Mouse (Mus musculus) spleen, embryonic (tissue): ENCODE results near the gene Prune2.

Experiments
- CTCF ChIA-PET: fragments of 350-600 bp; sonication (Branson Sonifier 250); formaldehyde crosslinking; loops from one replicate; lab custom pipeline; 2022; lab: Charles Lee

The Prune2 gene

DNA sequence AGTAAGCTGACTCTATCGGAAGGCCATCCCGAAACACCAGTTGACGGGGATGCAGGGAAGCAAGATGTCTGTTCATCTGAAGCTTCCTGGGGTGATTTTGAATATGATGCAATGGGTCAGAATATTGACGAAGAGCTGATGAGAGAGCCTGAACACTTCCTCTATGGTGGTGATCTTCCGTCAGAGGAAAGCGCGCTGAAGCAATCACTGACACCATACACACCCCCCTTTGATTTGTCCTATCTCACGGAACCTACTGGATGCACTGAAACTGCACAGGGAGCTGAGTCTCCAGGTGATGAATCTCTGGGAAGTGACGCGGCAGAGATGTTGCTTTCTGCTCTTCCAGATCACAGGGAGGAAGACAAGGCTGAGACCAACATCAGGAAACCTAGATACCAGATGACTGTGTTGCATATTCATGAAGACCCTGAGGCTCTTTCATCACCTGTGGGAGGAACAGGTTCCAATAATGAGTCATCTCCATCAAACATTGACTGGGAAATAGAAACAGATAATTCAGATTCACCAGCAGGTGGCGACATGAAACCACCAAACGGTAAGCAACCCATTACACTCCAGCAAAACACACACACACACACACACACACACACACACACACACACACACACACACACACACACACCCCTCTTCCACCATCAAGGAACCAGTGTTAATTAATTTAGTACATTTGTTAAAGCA lies 168.3 kb downstream of the Prune2 start:
- CTCF ChIA-PET: interaction anchor here (0.6 to 1.7 kb wide), 3 partner anchors 241 to 263 kb away, joined by 3 to 6 read pairs (median 3); no protein-coding TSS in a partner anchor

- CTCF ChIA-PET: no interaction called here
These were observed 169.5 kb downstream of the Prune2 start for GRCm38 (mm10) chr19:17125380-17125779.

- CTCF ChIA-PET: interaction anchor here (0.7 kb wide), 1 partner anchor 142 kb away, joined by 4 read pairs; no protein-coding TSS in a partner anchor
These were observed 174.6 kb downstream of the Prune2 start for GRCm38 (mm10) chr19:17130544-17130943.

GRCm38 (mm10) chr19:17136677-17137460 lies 181.0 kb downstream of the Prune2 start:
- CTCF ChIA-PET: no interaction called here

GRCm38 (mm10) chr19:17137656-17138055 lies 181.7 kb downstream of the Prune2 start:
- CTCF ChIA-PET: no interaction called here

DNA sequence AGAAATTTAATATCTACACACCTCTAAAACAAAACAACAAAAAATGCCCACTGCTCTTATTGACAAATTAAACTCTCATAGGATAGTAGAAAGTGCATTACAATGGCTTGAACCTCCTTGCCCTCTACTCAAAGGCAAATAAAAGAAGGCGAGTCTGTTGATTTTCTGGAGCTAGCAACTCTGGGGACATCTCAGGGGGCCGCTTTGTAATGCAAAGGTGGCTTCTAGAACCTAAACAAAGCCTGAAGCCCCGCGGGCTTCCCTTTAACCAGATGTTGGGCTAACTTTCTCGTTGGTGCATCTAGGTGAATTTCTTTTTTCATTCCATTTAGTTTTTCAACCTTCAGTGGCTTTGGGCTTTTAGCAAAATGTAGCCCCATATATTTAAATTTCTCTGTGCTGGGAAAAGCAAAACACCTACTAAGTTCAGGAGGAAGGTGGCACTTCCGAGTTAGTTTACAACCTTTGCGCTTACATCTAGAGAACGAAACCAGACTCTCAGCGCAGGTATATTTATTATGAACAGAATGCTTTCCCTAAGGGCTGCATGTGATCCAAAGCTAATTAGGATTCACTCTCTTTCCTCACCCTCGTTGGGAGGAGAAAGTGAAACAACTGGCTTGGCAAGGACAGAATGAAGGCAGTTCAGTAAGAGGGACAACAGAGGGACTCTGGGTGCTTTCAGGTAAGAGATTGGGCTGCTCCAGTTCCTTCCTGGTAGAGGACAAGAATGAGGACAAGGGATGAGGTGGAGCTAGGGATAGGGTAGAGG lies 182.4 kb downstream of the Prune2 start:
- CTCF ChIA-PET: interaction anchor here (0.6 kb wide), 1 partner anchor 254 kb away, joined by 3 read pairs; no protein-coding TSS in a partner anchor

DNA sequence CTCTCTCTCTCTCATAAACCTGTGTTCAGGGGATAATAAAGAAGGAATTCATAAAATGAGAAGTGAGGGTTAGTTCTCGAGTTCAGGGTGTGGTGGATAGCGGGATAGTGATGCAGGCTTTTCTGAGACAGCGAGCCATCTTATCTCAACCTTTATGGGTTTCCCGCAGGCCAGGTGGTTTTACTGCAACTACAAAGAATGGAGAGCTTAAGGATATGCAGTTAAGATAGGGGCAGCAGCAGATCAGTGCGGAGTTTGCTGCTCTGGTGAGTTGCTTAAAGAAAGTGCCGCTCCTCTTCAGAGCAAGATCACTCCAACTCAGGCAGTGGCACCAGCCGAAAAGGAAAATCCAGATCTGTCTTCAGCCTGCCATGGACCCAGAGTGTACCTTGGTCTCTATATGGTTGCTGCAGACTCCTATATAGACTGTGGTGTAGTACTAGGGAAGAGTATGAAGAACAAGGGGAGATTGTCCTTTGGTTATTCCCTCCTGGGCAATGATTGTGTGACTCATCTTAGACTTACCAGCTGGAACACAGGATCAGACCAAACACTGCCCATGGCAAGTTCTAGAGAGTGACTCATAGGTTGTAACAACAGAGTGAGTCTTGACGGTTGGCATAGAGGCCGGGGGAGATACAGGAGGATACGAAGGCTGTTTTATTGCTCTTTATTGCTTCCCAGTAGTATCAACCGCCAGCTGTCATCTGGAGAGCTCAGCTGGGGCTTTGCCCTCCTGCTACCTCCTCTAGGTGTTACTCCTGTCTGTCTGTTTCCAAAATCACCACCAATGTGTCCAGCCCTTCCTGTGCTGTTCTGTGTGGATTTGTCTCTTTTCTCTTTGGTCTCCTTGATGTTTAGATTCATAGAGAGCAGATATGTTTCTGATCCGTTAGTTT lies 184.3 kb downstream of the Prune2 start:
- CTCF ChIA-PET: no interaction called here

GRCm38 (mm10) chr19:17143245-17143644 lies 187.3 kb downstream of the Prune2 start:
- CTCF ChIA-PET: no interaction called here

DNA sequence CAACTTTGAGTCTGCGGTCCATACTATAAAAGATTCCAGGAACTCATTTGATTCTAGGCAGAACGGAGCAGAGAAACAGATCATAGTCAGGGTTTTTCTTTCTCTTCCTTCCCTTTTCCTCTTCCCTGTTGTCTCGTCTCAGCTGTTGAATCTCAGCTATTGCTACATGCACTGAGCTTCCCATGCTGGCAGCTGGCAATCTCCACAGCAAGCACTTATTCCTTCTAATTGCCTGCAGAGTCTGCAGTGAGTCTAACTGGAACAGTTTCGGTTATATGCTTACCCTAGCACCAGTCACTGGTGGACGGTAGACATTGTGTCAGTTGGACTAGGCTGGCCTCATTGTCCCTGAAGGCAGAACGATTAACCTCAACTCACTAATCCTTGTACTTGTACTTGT lies 188.3 kb downstream of the Prune2 start:
- CTCF ChIA-PET: no interaction called here

DNA sequence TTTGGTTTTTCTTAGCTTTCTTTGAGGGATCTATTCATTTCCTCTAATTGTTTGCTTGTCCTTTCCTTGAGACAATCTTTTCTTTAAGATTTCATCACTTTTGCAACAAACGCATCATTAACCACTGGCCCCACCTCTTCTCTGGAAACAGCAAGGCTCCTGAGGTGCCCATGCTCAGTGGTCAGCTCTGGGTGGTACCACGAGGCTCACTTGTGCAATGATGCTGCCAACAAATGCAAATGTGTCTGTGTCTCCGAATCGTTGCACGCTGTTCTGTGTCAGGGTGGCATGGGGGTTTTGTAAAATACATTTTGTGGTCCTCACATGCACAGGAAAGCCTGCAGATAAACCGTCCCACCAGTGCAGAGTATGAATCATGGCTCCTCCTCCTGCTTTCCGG lies 194.1 kb downstream of the Prune2 start:
- CTCF ChIA-PET: no interaction called here

GRCm38 (mm10) chr19:17151781-17152180 lies 195.9 kb downstream of the Prune2 start:
- CTCF ChIA-PET: no interaction called here

DNA sequence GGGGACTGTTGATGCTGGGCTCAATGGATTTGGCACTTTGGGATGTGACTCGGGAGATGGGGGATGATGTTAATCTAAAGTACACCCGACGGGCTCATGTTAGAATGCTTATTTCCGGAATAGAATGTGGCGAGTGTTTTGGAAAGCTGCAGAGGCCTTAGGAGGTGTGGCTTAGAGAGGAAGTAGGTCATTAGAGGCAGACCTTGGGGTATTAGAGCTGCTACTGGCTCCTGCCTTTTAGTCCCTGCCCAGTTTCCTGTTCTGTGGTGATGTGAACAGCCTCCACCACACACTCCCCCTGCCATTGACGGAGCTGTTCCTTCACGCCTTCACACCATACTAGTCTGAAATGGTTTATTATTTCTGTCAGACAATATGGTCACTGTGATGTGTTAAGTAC lies 196.5 kb downstream of the Prune2 start:
- CTCF ChIA-PET: no interaction called here

- CTCF ChIA-PET: no interaction called here
These were observed 198.2 kb downstream of the Prune2 start for GRCm38 (mm10) chr19:17153911-17154639.

DNA sequence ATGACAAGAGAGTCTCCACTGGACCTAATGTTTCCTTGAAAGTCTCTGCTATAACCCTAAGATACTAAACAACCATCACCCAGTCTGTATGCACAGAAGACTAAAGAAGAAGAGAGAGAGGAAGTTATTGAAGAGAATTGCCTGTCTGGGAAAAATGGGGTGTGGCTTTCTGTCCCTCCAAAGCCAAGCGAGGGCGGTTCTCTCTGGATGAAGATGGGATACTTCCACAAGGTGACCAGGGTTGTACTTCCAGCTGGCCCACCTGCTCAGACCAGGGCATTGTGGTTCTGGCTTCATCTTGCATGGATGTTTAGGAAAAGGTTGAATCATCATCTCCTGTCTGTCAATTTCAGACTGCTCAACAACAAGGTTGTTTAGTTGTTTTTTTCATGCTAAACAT lies 199.3 kb downstream of the Prune2 start:
- CTCF ChIA-PET: interaction anchor here (0.5 kb wide), 1 partner anchor 133 kb away, joined by 4 read pairs; no protein-coding TSS in a partner anchor

- CTCF ChIA-PET: no interaction called here
These were observed 203.8 kb downstream of the Prune2 start for GRCm38 (mm10) chr19:17159676-17160075.

DNA sequence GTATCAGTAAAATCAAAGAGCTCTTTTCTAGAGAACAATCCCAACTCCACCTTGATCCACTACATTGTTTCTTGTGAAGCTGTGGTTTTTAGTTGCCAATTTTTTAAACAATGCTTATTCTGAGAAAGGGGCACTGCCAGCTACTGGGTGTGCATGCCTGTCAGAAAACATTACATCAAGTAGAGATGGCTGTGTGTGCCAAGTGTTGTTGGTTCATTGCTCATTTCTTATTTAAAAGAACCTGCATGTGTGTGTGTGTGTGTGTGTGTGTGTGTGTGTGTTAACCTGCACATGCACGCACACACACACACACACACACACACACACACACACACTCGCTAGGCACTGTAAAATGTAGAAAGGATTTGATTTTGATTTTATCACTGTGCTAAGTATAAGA lies 204.3 kb downstream of the Prune2 start:
- CTCF ChIA-PET: no interaction called here

DNA sequence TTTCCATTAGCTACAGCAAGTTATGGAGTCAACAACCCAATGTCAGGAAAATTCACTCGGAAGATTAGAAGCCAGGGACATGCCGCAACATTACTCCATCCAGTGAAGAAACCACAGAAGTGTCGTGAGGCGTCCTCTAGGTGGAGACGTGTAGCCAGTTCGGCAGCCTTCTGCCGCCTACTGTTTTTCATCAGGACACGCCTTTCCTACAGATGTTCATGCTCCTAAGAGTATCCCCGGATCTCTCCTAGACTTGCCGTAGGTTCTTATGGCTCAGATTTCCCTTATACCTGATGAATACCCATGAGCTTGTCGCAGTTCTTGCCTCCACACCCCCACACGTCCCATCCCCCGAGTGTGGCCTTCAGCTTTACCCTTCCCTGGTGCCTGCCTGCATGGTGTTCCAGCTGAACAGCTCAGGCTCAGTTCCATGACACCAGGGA lies 207.6 kb downstream of the Prune2 start:
- CTCF ChIA-PET: interaction anchor here (0.7 to 1.8 kb wide), 5 partner anchors 97 to 226 kb away, joined by 3 to 6 read pairs (median 3); no protein-coding TSS in a partner anchor

- CTCF ChIA-PET: interaction anchor here (0.7 kb wide), 1 partner anchor 226 kb away, joined by 8 read pairs; no protein-coding TSS in a partner anchor
These were observed 210.4 kb downstream of the Prune2 start for GRCm38 (mm10) chr19:17166288-17166687.

DNA sequence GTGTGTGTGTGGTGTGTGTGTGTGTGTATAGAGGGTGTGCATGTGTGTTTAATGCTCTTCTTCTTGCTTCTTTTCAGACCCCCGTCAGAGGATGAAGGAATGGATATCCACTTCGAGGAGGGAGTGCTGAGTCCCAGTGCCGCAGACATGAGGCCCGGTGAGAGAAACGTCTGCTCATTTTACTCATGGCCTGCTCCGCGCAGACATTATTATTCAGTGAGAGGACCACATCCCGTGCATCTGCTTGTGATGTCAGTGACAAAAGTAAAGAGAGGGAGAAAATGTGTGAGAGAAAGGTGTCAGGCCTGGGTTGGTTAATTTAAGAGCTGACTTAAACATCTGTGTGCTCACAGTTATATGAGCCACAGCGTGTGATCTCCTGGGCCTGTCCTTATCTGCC lies 212.3 kb downstream of the Prune2 start:
- CTCF ChIA-PET: no interaction called here

GRCm38 (mm10) chr19:17169746-17170145 lies 213.8 kb downstream of the Prune2 start:
- CTCF ChIA-PET: no interaction called here
